12 mouse cellular contexts compared by ENCODE assay signal in the genomic region with DNA sequence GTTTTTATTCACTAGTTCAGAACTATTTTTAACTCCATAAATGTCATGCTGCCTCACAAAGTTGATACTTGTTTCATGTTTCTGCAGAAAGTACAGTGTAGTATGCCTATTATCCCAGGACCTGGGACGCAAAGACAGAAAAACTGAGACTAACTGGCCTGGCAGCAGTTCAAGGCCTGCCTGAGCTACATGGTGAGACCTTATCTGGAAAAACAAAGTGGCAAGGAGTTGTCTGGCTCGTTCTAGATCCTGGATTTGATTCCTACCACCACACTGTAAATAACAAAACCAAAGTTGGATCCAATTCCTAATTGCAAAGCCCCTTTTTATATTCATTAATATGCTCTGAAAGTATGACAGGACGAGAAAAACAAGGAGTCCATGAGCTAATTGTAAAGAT. TPM values are rescaled to one million over a fixed set of nuclear protein-coding genes. Genes with fewer than 3 reads are reported as not detected.
DNase-seq lines count a peak whose midpoint lies in the region; ATAC-seq and TF ChIP-seq lines count a peak whose summit lies in the region.
"Had no signal": no experiment of that assay in that cellular context is flagged by ENCODE, and none has a peak within 500 bp of the region (broad histone marks: within the 10 kb centered on the region; RNA-seq: fewer than 3 reads in every experiment).

No protein-coding gene starts in this region.

- DNase-seq in gastrocnemius, adult 2 months: peak; percentile 44
- no peak for DNase-seq in gastrocnemius, postnatal 36 days
- peak; percentile 55 for DNase-seq in ovary, postnatal 36 days (ENCODE audit: low spot score)
- no peak for DNase-seq in ovary, postnatal 14 days (ENCODE audit: low spot score)
- no peak for DNase-seq in layer of hippocampus, adult 18-20 months (ENCODE audit: low spot score in 2 of 2)
- DNase-seq: cerebellum, adult 9-11 months; liver, postnatal 0 days had no signal

- H3K27ac ChIP-seq in gastrocnemius, adult 2 months: peak overlapping the region; percentile 86
- H3K27ac ChIP-seq in brown adipose tissue, adult 24 weeks (replicated peaks; ENCODE audit: low read depth, low read length): peak overlapping the region; percentile 38; the same call in 1 of the 2 replicates
- no peak overlapping the region for H3K27ac ChIP-seq in midbrain, embryonic 15.5 days
- H3K27ac ChIP-seq: forebrain, embryonic 10.5 days; kidney, postnatal 0 days had no signal

- H3K9ac ChIP-seq in midbrain, embryonic 15.5 days: no peak overlapping the region
- H3K9ac ChIP-seq: liver, postnatal 0 days had no signal

- ATAC-seq in midbrain, embryonic 15.5 days (replicated peaks): no peak
- ATAC-seq: liver, postnatal 0 days; Patski had no signal

- no peak overlapping the region for H3K4me2 ChIP-seq in midbrain, embryonic 15.5 days

- H3K9me3 ChIP-seq in midbrain, embryonic 15.5 days: no peaks in the 10 kb centered on the region
- H3K9me3 ChIP-seq: forebrain, embryonic 10.5 days had no signal

- peaks cover 10% of the 10 kb centered on the region for H3K4me1 ChIP-seq in brown adipose tissue, adult 24 weeks (ENCODE audit: control insufficient read depth, insufficient read depth, insufficient read length, low read length)
- H3K4me1 ChIP-seq in midbrain, embryonic 15.5 days: no peaks in the 10 kb centered on the region
- H3K4me1 ChIP-seq: forebrain, embryonic 10.5 days had no signal

- intact Hi-C loops in gastrocnemius, adult 2 months (cut with DNase I): no loop called here
- intact Hi-C loops in gastrocnemius, postnatal 36 days (cut with DNase I): no loop called here

- 76% methylated on average over 3 of the region's 3 CpGs for WGBS in midbrain, embryonic 15.5 days

- H3K36me3 ChIP-seq in midbrain, embryonic 15.5 days (replicated peaks): no peaks in the 10 kb centered on the region

- peak overlapping the region; percentile 56 for H3K4me3 ChIP-seq in gastrocnemius, adult 2 months
- H3K4me3 ChIP-seq in brown adipose tissue, adult 24 weeks (ENCODE audit: insufficient read depth, low read depth, low read length): no peak overlapping the region
- no peak overlapping the region for H3K4me3 ChIP-seq in midbrain, embryonic 15.5 days
- H3K4me3 ChIP-seq: forebrain, embryonic 10.5 days had no signal

- no peaks in the 10 kb centered on the region for H3K27me3 ChIP-seq in midbrain, embryonic 15.5 days (replicated peaks)
- H3K27me3 ChIP-seq: Patski had no signal

- TF ChIP-seq CTCF in gastrocnemius, adult 2 months (IDR thresholded peaks at IDR 0.05): no peak

RNA-seq across cellular contexts. Expression of a gene that starts 25.0 kb away (rescaled TPM):
- 10 to 100 TPM; 43.9 to 46.9 TPM for total RNA-seq in gastrocnemius, adult 2 months (2021)
- 10 to 100 TPM; 42.7 to 44.5 TPM for total RNA-seq in gastrocnemius, postnatal 36 days (2021)
- 17.5 and 19.8 TPM in 2 replicates for polyA plus RNA-seq in brown adipose tissue, adult 24 weeks (2012; ENCODE audit: insufficient read depth, insufficient read length, missing spikeins)
- polyA plus RNA-seq in midbrain, embryonic 15.5 days (2015; fragmentation: Nextera tagmentation; extraction: Ambion mirVana): 21.9 and 23.0 TPM in 2 replicates
- total RNA-seq in layer of hippocampus, adult 18-20 months (2021): 10 to 100 TPM; 28.4 to 29.4 TPM

Comparison
In these comparisons a context has a peak if more than half of its experiments do, and no peak if none do; other contexts are left out.
1. DNase-seq: peak in gastrocnemius, adult 2 months (single experiment) and ovary, postnatal 36 days (single experiment); none in gastrocnemius, postnatal 36 days (0 of 2), ovary, postnatal 14 days (single experiment) and layer of hippocampus, adult 18-20 months (0 of 2).